Mouse (Mus musculus) layer of hippocampus, postnatal 10 days (tissue): ENCODE measurements at regions not wholly inside any gene's neighbourhood (a gene's known extent, or its start where the extent isn't known, plus 50 kb on each side); places are given as distances from the start of the nearest gene placed in this dataset.
A peak's percentile ranks its signal among the peaks of the same experiment; 100 is the strongest.

Experiments used
- DNase-seq, 2 experiments: peaks; one replicate each; pipeline ENCODE4 v3.0.0; 2021; ENCODE audit warnings: low spot score in 2 of 2

- no peak for DNase-seq
Observed at GRCm38 (mm10) chr1:143071781-143072382, 568.6 kb upstream of the B3galt2 start.

DNA sequence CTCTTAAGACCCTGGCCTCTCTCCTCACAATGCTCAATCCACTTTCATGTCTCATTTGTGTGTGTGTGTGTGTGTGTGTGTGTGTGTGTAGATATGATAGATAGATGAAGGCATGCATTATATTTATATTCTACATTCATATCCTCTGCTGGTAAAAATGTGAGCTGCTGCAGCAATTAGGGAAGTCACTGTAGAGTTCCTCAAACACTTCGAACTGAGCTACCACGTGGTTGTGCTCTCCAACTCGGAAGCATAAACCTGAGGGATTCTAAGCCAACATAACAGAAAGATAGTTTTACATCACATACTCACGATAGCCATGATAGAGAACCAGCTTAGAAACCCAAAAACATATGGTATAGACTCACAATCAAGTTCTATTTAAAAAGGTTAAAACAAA, 565.5 kb upstream of the B3galt2 start:
- no peak for DNase-seq

DNA sequence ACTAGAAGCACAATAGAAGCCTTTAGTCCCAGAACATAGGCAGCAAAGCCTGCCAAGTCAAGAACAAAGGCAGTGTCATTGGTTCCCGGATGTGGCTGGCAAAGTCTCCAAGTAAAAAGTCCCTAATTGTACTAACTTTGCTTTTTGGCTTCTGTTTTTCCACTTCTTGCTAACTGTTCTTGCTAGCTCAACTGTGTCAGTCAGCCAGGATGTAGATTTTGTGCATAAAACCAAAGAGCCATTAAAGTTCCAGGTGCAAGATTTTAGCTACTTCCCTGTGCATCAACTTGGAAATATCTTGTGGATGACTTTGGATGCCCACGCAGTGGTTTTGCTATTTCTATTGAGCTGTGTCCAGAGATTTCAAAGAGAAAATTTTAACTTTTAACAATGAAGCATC, 560.0 kb upstream of the B3galt2 start:
- DNase-seq, result no peak

- DNase-seq, result no peak
Observed at GRCm38 (mm10) chr1:143096904-143097303, 543.6 kb upstream of the B3galt2 start.

GRCm38 (mm10) chr1:143098307-143098706, 542.2 kb upstream of the B3galt2 start:
- DNase-seq, result no peak

DNA sequence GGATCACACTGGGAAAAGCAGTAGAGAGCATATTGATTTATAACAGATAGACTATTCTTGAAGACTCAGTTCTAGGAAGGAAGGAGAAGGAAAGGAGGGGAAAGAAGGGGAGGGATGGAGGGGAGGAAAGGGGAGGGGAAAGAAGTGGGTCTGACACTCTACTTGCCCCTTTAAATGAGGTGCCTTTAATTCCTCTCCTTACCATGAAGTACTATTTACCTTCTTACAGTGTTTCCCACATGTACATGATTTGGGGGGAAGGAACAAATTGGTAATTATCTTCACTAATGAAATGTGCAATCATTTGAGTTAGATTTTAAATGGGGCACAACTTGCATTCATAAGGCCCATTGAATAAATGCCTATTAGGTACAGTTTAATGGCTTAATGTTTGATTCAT, 518.3 kb upstream of the B3galt2 start:
- DNase-seq, result no peak

- DNase-seq, result no peak
Observed at GRCm38 (mm10) chr1:143130257-143130656, 510.2 kb upstream of the B3galt2 start.

- DNase-seq, result no peak
Observed at GRCm38 (mm10) chr1:143132806-143133205, 507.7 kb upstream of the B3galt2 start.

DNA sequence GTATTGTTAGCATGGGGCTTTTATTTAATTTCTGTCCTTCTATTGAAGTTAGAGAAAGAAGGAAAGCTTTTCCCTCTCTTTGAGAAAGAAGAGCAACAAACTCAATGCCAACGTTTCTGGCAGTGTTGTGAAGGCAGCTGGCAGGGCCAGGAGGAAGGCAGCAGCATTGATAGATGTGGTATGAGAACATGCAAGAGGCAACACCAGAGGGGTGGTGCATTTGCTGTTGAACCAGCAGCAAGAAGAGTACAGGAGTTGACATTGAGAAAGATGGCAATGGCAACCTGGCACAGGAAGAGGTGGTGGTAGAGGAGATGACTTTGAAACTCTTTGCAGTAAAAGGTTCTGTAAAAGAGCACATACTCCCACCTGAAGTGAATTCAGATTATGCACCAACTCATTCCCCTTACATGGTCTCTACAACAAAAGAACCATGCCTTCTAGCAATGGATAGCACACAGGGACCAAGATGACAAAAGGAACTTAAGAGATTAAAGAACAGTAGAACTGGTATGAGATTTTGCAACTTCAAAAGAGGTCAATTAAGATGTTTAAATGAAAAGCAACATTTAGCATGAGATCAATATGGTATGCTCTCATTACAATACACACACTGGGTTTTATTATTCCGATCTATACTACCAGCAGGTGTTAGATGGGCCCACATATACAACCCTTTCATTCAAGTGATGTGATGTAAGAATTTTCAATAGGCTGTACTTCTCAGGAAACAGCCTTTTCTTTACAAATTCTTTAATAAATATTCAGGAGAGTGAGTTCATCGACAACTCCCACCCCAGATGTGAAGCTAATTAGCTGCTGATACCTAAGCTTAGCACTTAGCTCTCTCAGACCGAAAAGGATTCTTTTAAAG, 495.1 kb upstream of the B3galt2 start:
- DNase-seq, result no peak

DNA sequence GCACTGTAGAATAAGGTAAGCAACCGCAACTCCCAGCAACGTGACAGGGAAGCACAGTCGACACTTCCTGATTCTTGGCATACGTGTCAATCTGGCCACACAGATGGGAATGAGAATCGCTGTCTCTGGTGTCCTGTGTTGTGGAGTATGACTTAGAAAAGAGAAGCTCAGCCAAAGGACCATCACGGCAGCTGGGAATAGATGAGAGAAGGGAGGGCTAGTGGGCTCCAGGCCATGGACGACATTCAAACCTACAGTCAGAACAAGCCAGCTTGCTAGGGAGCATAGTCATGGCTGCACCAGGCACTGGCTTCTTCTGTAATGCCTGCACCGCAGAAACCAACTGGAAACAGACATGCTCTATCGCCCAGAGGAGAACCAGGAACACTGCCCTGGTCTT, 469.2 kb upstream of the B3galt2 start:
- peak; percentile 53 to 64 for DNase-seq

GRCm38 (mm10) chr1:143173836-143174235, 466.6 kb upstream of the B3galt2 start:
- DNase-seq, result peak; percentile 40 to 44

DNA sequence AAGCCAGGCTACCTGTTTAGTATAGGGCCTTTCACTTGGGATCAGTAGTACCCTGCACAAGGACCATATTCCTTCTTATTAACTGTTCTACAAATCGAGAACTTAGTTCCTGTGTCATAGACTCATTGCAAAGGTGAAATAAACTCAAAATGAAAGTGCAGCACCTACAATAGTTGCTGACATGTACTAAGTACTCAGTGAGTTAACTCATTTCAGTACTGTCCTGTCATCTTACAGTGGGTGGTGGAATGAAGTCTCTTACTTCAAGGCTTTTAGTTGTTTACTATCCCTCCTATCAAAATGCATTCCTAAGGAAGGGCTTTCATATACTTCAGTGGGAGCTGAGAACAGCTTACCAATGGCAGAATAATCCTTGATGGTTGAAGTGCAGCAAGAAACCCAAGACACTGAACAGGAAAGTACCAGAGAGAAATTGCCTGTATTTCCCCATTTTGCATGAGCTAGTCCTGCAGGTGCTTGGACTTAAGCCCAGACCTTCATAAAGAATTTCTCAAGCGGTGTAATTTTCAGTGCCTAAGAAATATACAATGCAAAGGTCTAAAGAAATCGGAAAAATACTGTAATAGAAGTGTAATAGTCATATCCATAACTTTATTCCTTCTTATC, 448.2 kb upstream of the B3galt2 start:
- no peak for DNase-seq

GRCm38 (mm10) chr1:143200213-143200889, 440.1 kb upstream of the B3galt2 start:
- no peak for DNase-seq

DNA sequence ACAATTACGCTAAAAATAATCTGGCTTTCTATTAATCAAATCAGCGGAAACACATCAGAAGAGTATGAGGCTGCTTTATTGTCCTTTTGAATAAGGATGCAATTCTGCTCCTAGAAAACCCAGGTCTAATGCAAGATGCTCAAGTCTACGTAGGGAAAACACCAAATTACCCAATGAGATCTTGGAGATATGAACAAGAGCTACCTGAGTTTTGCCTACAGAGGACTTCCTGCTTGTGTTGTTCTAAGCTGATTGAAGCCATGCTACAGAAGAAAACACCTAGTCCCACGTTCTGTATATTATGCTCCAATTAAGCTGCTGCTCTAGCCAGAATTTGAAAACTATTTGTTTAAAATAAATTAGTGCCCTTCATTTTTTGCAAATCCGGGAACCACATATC, 439.5 kb upstream of the B3galt2 start:
- no peak for DNase-seq

DNA sequence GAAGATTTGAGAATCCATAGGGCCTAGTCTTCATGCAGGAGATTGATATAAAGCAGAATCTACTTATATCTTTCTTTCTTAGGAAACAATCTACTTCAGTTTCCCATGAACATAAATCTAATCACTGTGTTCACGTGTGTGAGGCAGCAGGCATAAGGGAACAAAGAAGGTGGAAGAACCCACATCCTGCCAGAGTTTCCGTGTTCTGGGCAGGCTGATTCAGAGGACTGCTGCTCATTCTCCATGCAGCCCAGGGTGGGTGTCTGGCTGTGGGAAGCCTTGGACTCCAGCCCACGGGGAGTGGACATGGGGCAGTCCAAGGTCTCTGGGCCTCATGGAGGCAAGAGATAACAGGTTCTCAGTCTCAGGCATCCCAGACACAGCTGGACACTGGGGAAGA, 438.3 kb upstream of the B3galt2 start:
- no peak for DNase-seq

DNA sequence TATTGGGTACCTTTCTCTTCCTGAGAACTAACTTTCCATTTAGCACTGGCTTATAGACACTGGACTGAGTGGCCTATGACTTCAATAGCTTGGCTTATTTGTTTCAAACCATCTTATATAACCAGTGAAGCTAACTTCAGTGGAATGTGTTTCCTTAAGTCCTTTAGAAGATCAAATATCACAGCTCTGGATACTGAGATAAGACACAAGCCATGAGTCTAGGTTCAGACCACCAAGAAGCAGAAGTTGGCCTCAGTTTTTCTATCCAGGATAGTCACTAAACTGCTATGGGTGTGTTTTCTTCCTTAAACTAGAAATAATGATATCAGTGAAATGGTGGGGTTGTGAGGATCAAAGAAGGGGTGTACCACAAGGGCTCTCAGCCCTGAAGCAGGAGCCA, 436.4 kb upstream of the B3galt2 start:
- no peak for DNase-seq

DNA sequence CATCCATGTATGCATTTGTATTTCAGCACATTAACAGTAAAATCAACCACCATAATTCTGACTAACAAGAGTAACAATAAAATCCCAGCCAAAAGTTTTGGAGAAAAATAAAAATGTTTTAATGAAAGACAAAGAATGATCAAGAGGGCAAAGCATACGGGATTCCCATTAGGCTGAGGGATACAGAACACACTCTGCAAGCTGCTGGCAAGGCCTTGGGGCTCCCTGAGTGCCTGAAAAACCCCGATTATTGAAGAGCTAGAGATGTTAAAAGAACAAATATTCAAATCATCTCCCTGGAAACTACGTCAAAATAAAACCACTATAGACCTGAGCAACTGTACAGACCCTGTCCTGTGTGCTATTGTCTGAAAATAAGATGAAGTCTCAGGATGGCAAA, 433.5 kb upstream of the B3galt2 start:
- DNase-seq, result no peak

DNA sequence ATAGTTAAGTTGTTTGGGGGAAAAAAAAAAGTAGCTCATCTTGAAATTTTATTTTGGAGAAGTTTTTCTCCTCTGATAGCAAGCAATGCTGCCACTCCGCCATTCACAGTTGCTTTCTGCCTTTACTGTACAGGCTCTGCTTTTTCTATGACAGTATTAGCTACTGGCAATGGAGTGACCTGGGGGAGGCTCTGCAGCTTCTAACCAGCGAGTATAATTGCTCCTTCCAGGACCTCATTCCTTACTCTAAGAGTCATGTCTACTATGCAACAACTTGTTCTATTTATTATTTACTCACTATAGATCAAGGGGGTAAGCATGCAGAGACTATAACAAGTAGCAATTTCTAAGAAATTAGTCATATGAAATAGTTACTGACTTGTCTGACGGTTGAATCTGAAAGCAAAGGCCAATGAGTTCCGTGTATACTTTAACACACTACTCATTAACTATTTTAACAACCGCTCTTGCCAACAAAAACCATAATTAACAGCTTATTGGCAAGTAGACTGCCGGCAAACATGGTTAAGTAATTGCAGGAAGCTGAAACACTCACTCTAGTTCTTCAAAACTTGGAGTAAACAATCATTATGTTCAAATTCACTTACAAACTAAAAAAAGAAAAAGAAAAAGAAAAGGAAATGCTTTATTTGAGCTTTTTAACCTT, 432.9 kb upstream of the B3galt2 start:
- no peak for DNase-seq

- no peak for DNase-seq
Observed at GRCm38 (mm10) chr1:143217401-143217800, 423.1 kb upstream of the B3galt2 start.

- DNase-seq, result no peak
Observed at GRCm38 (mm10) chr1:143231969-143232368, 408.5 kb upstream of the B3galt2 start.

GRCm38 (mm10) chr1:143258470-143259215, 381.8 kb upstream of the B3galt2 start:
- no peak for DNase-seq
